Mouse (Mus musculus): Measurements from ENCODE around the gene Slc24a2. TPM values are rescaled to one million over a fixed set of nuclear protein-coding genes. Genes with fewer than 3 reads are reported as not detected.
A peak's percentile ranks its signal among the peaks of the same experiment; 100 is the strongest.

Gene Slc24a2
- total RNA-seq, 2 experiments from 2014 or later: 0.20 to 0.27 TPM

- intact Hi-C loops (cut with DNase I; ENCODE audit: low total_unique reads): no loop called here
- DNase-seq: no peak
Observed at GRCm38 (mm10) chr4:87013721-87014620, 216.3 kb downstream of the Slc24a2 start.

- intact Hi-C loops (cut with DNase I; ENCODE audit: low total_unique reads): no loop called here
- no peak for DNase-seq
Observed at GRCm38 (mm10) chr4:86992470-86992869, 237.8 kb downstream of the Slc24a2 start.

- intact Hi-C loops (cut with DNase I; ENCODE audit: low total_unique reads): no loop called here
- DNase-seq: no peak
Observed at GRCm38 (mm10) chr4:86989301-86989700, 241.0 kb downstream of the Slc24a2 start.

GRCm38 (mm10) chr4:86987846-86988245, 242.4 kb downstream of the Slc24a2 start:
- DNase-seq: no peak
- intact Hi-C loops (cut with DNase I; ENCODE audit: low total_unique reads): no loop called here

GRCm38 (mm10) chr4:86977272-86977671, 253.0 kb downstream of the Slc24a2 start:
- intact Hi-C loops (cut with DNase I; ENCODE audit: low total_unique reads): no loop called here
- DNase-seq: no peak

- intact Hi-C loops (cut with DNase I; ENCODE audit: low total_unique reads): no loop called here
- DNase-seq: peak; percentile 59
Observed at GRCm38 (mm10) chr4:86957576-86958411, 272.5 kb downstream of the Slc24a2 start.

- intact Hi-C loops (cut with DNase I; ENCODE audit: low total_unique reads): no loop called here
- no peak for DNase-seq
Observed at GRCm38 (mm10) chr4:86955448-86955847, 274.8 kb downstream of the Slc24a2 start.

GRCm38 (mm10) chr4:86953519-86953918, 276.8 kb downstream of the Slc24a2 start:
- no peak for DNase-seq
- intact Hi-C loops (cut with DNase I; ENCODE audit: low total_unique reads): no loop called here

GRCm38 (mm10) chr4:86948794-86949193, 281.5 kb downstream of the Slc24a2 start:
- intact Hi-C loops (cut with DNase I; ENCODE audit: low total_unique reads): no loop called here
- no peak for DNase-seq

GRCm38 (mm10) chr4:86943296-86943695, 287.0 kb downstream of the Slc24a2 start:
- intact Hi-C loops (cut with DNase I; ENCODE audit: low total_unique reads): no loop called here
- no peak for DNase-seq

GRCm38 (mm10) chr4:86942656-86943055, 287.6 kb downstream of the Slc24a2 start:
- intact Hi-C loops (cut with DNase I; ENCODE audit: low total_unique reads): no loop called here
- DNase-seq: no peak

GRCm38 (mm10) chr4:86936706-86937105, 293.6 kb downstream of the Slc24a2 start:
- intact Hi-C loops (cut with DNase I; ENCODE audit: low total_unique reads): no loop called here
- no peak for DNase-seq

GRCm38 (mm10) chr4:86936217-86936616, 294.1 kb downstream of the Slc24a2 start:
- DNase-seq: no peak
- intact Hi-C loops (cut with DNase I; ENCODE audit: low total_unique reads): no loop called here

Measured in gastrocnemius, postnatal 14 days (tissue).